Comparison of ENCODE assay signal across 9 mouse cellular contexts in genomic region chr10:6979789-6980188, GRCm38 (mm10).
DNase-seq lines count a peak whose midpoint lies in the region; ATAC-seq and TF ChIP-seq lines count a peak whose summit lies in the region.
"Had no signal": no experiment of that assay in that cellular context is flagged by ENCODE, and none has a peak within 500 bp of the region (broad histone marks: within the 10 kb centered on the region; RNA-seq: fewer than 3 reads in every experiment).

No protein-coding gene starts in this region.

- no peak for ATAC-seq in heart, postnatal 0 days (ENCODE audit: insufficient read depth, low read depth)
- ATAC-seq in forebrain, embryonic 12.5 days (ENCODE audit: low FRiP score): peak; percentile 30; the same call in 1 of the 2 replicates
- ATAC-seq in midbrain, embryonic 12.5 days (ENCODE audit: low FRiP score, low read depth): no peak
- no peak for ATAC-seq in erythroblast, adult 5-6 weeks (replicated peaks; ENCODE audit: low FRiP score, poor library complexity, severe bottlenecking)

- WGBS in heart, postnatal 0 days: 40% methylated on average over 8 of the region's 8 CpGs
- 41% methylated on average over 8 of the region's 8 CpGs for WGBS in forebrain, embryonic 12.5 days
- WGBS in midbrain, embryonic 12.5 days: 52% methylated on average over 8 of the region's 8 CpGs

- H3K4me1 ChIP-seq in heart, postnatal 0 days (ENCODE audit: control insufficient read depth, insufficient read depth): no peaks in the 10 kb centered on the region
- H3K4me1 ChIP-seq in forebrain, embryonic 12.5 days: peaks cover 5% of the 10 kb centered on the region; the same call in 1 of the 2 replicates
- no peaks in the 10 kb centered on the region for H3K4me1 ChIP-seq in midbrain, embryonic 12.5 days

- H3K4me3 ChIP-seq in heart, postnatal 0 days (ENCODE audit: low read depth, low read length): peak overlapping the region; percentile 22; the same call in 1 of the 2 replicates
- peak overlapping the region; percentile 23 for H3K4me3 ChIP-seq in forebrain, embryonic 12.5 days (replicated peaks)
- peak overlapping the region; percentile 18; the same call in 1 of the 2 replicates for H3K4me3 ChIP-seq in midbrain, embryonic 12.5 days

- TF ChIP-seq EP300 in heart, postnatal 0 days (IDR thresholded peaks at IDR 0.05; ENCODE audit: low read depth): no peak

- TF ChIP-seq POLR2A in brain, embryonic 14.5 days (IDR thresholded peaks at IDR 0.05; ENCODE audit: borderline replicate concordance, extremely low read depth, insufficient read depth, insufficient read length, poor library complexity, severe bottlenecking): no peak

- no peaks in the 10 kb centered on the region for H3K27me3 ChIP-seq in heart, postnatal 0 days (ENCODE audit: control insufficient read depth, insufficient read depth, low read length)
- H3K27me3 ChIP-seq in forebrain, embryonic 12.5 days: no peaks in the 10 kb centered on the region
- no peaks in the 10 kb centered on the region for H3K27me3 ChIP-seq in midbrain, embryonic 12.5 days

- no peaks in the 10 kb centered on the region for H3K36me3 ChIP-seq in heart, postnatal 0 days (replicated peaks; ENCODE audit: control insufficient read depth, insufficient read depth, low read length)
- H3K36me3 ChIP-seq in forebrain, embryonic 12.5 days (replicated peaks): no peaks in the 10 kb centered on the region
- no peaks in the 10 kb centered on the region for H3K36me3 ChIP-seq in midbrain, embryonic 12.5 days

- H3K4me2 ChIP-seq in heart, postnatal 0 days (ENCODE audit: low read depth, low read length): peak overlapping the region; percentile 40
- H3K4me2 ChIP-seq in forebrain, embryonic 12.5 days: peak overlapping the region; percentile 42
- peak overlapping the region; percentile 38 for H3K4me2 ChIP-seq in midbrain, embryonic 12.5 days (replicated peaks)

- TF ChIP-seq CTCF in heart, postnatal 0 days (IDR thresholded peaks at IDR 0.05; ENCODE audit: low read depth): no peak
- TF ChIP-seq CTCF in brain, embryonic 14.5 days (IDR thresholded peaks at IDR 0.05; ENCODE audit: borderline replicate concordance, extremely low read depth, insufficient read depth, insufficient read length): no peak

- no peaks in the 10 kb centered on the region for H3K9me3 ChIP-seq in heart, postnatal 0 days (replicated peaks; ENCODE audit: control insufficient read depth, low read length)
- no peaks in the 10 kb centered on the region for H3K9me3 ChIP-seq in forebrain, embryonic 12.5 days
- no peaks in the 10 kb centered on the region for H3K9me3 ChIP-seq in midbrain, embryonic 12.5 days

- H3K9ac ChIP-seq in heart, postnatal 0 days (replicated peaks; ENCODE audit: low read depth, low read length): no peak overlapping the region
- no peak overlapping the region; the same call in 1 of the 2 replicates for H3K9ac ChIP-seq in forebrain, embryonic 12.5 days
- H3K9ac ChIP-seq in midbrain, embryonic 12.5 days (replicated peaks): no peak overlapping the region

- no peak for DNase-seq in heart, postnatal 0 days (ENCODE audit: low spot score)
- DNase-seq in heart, adult 11 months: no peak
- peak; percentile 38 for DNase-seq in brain, embryonic 14.5 days (ENCODE audit: low read depth)
- no peak for DNase-seq in right cerebral cortex, postnatal 4 days
- no peak for DNase-seq in urinary bladder, postnatal 14 days (ENCODE audit: low spot score)
- DNase-seq: kidney, postnatal 14 days had no signal

- H3K27ac ChIP-seq in heart, postnatal 0 days (ENCODE audit: low read depth): no peak overlapping the region
- H3K27ac ChIP-seq in forebrain, embryonic 12.5 days: no peak overlapping the region
- no peak overlapping the region for H3K27ac ChIP-seq in midbrain, embryonic 12.5 days (replicated peaks)
